Mouse (Mus musculus): ENCODE data around the gene Arhgef7. TPM values are rescaled to one million over a fixed set of nuclear protein-coding genes. Genes with fewer than 3 reads are reported as not detected.
A peak's percentile ranks its signal among the peaks of the same experiment; 100 is the strongest.

Gene Arhgef7
- polyA plus RNA-seq, 1 experiment from 2014 or later = 9.2 TPM

GRCm38 (mm10) chr8:11776451-11777180 is 49.1 kb downstream of the Arhgef7 start:
- peaks cover 38% of the 10 kb centered on the region for H3K4me1 ChIP-seq (ENCODE audit: insufficient read depth)
- H3K4me2 ChIP-seq (ENCODE audit: low read depth, low read length) = no peak overlapping the region

GRCm38 (mm10) chr8:11777201-11777600 is 49.7 kb downstream of the Arhgef7 start:
- TF ChIP-seq CTCF (IDR thresholded peaks at IDR 0.05; ENCODE audit: low read depth) (no peak), EP300 (IDR thresholded peaks at IDR 0.05; ENCODE audit: low read depth) (no peak)
- peak; percentile 26; the same call in 1 of the 2 replicates for ATAC-seq
- 70% methylated on average over 10 of the region's 10 CpGs for WGBS (ENCODE audit: insufficient replicate concordance)

More at GRCm38 (mm10) chr8:11776451-11777180, 49.1 kb downstream of the Arhgef7 start:
- ATAC-seq = no peak
- H3K27me3 ChIP-seq (ENCODE audit: insufficient read depth, low read length) = no peaks in the 10 kb centered on the region
- H3K36me3 ChIP-seq (replicated peaks; ENCODE audit: insufficient read depth, low read length) = peaks cover 3% of the 10 kb centered on the region
- no peak overlapping the region for H3K4me3 ChIP-seq (ENCODE audit: low read depth, low read length)
- no peak overlapping the region for H3K9ac ChIP-seq (replicated peaks)
- 79% methylated on average over 8 of the region's 8 CpGs for WGBS (ENCODE audit: insufficient replicate concordance)
- DNase-seq = no peak
- no peaks in the 10 kb centered on the region for H3K9me3 ChIP-seq (ENCODE audit: low read length)
- no peak overlapping the region for H3K27ac ChIP-seq (ENCODE audit: low read depth)
- TF ChIP-seq EP300 (IDR thresholded peaks at IDR 0.05; ENCODE audit: low read depth) (no peak), CTCF (IDR thresholded peaks at IDR 0.05; ENCODE audit: low read depth) (no peak)

GRCm38 (mm10) chr8:11778646-11779433 is 51.3 kb downstream of the Arhgef7 start:
- peaks cover 37% of the 10 kb centered on the region for H3K4me1 ChIP-seq (ENCODE audit: insufficient read depth)
- peak overlapping the region; percentile 59 for H3K27ac ChIP-seq (ENCODE audit: low read depth)
- H3K27me3 ChIP-seq (ENCODE audit: insufficient read depth, low read length) = no peaks in the 10 kb centered on the region
- DNase-seq (no peak), ATAC-seq (no peak)
- H3K9ac ChIP-seq (replicated peaks) = no peak overlapping the region
- TF ChIP-seq EP300 (IDR thresholded peaks at IDR 0.05; ENCODE audit: low read depth) (no peak), CTCF (IDR thresholded peaks at IDR 0.05; ENCODE audit: low read depth) (no peak)
- peak overlapping the region; percentile 2; the same call in 1 of the 2 replicates for H3K4me3 ChIP-seq (ENCODE audit: low read depth, low read length)
- H3K9me3 ChIP-seq (ENCODE audit: low read length) = no peaks in the 10 kb centered on the region
- H3K36me3 ChIP-seq (replicated peaks; ENCODE audit: insufficient read depth, low read length) = peaks cover 17% of the 10 kb centered on the region
- 66% methylated on average over 8 of the region's 8 CpGs for WGBS (ENCODE audit: insufficient replicate concordance)
- no peak overlapping the region for H3K4me2 ChIP-seq (ENCODE audit: low read depth, low read length)

More at GRCm38 (mm10) chr8:11777201-11777600, 49.7 kb downstream of the Arhgef7 start:
- Histone ChIP-seq H3K4me2 (ENCODE audit: low read depth, low read length) (no peak overlapping the region), H3K36me3 (replicated peaks; ENCODE audit: insufficient read depth, low read length) (peaks cover 3% of the 10 kb centered on the region; the same call in 1 of the 2 replicates), H3K4me3 (ENCODE audit: low read depth, low read length) (no peak overlapping the region), H3K27ac (ENCODE audit: low read depth) (no peak overlapping the region), H3K9ac (replicated peaks) (no peak overlapping the region), H3K9me3 (ENCODE audit: low read length) (no peaks in the 10 kb centered on the region), H3K4me1 (ENCODE audit: insufficient read depth) (peaks cover 38% of the 10 kb centered on the region), H3K27me3 (ENCODE audit: insufficient read depth, low read length) (no peaks in the 10 kb centered on the region)
- DNase-seq = no peak

GRCm38 (mm10) chr8:11779844-11780634 is 52.5 kb downstream of the Arhgef7 start:
- Histone ChIP-seq H3K27me3 (ENCODE audit: insufficient read depth, low read length) (no peaks in the 10 kb centered on the region), H3K4me2 (ENCODE audit: low read depth, low read length) (peak overlapping the region; percentile 29), H3K36me3 (replicated peaks; ENCODE audit: insufficient read depth, low read length) (peaks cover 19% of the 10 kb centered on the region), H3K9me3 (ENCODE audit: low read length) (no peaks in the 10 kb centered on the region), H3K27ac (ENCODE audit: low read depth) (peak overlapping the region; percentile 59), H3K4me3 (ENCODE audit: low read depth, low read length) (peak overlapping the region; percentile 2), H3K9ac (replicated peaks) (no peak overlapping the region; the same call in 1 of the 2 replicates), H3K4me1 (ENCODE audit: insufficient read depth) (peaks cover 25% of the 10 kb centered on the region)
- ATAC-seq (peak; percentile 43; the same call in 1 of the 2 replicates), DNase-seq (no peak)
- no peak for TF ChIP-seq EP300 (IDR thresholded peaks at IDR 0.05; ENCODE audit: low read depth)
- TF ChIP-seq CTCF (IDR thresholded peaks at IDR 0.05; ENCODE audit: low read depth) = no peak
- WGBS (ENCODE audit: insufficient replicate concordance) = 50% methylated on average over 10 of the region's 10 CpGs

GRCm38 (mm10) chr8:11780641-11781040 is 53.1 kb downstream of the Arhgef7 start:
- no peak for ATAC-seq
- 71% methylated on average over 4 of the region's 4 CpGs for WGBS (ENCODE audit: insufficient replicate concordance)
- H3K4me3 ChIP-seq (ENCODE audit: low read depth, low read length) = peak overlapping the region; percentile 2; the same call in 1 of the 2 replicates

More at GRCm38 (mm10) chr8:11780641-11781040, 53.1 kb downstream of the Arhgef7 start:
- no peak for DNase-seq
- Histone ChIP-seq H3K27ac (ENCODE audit: low read depth) (no peak overlapping the region), H3K9ac (replicated peaks) (no peak overlapping the region), H3K4me2 (ENCODE audit: low read depth, low read length) (peak overlapping the region; percentile 29), H3K4me1 (ENCODE audit: insufficient read depth) (peaks cover 19% of the 10 kb centered on the region), H3K27me3 (ENCODE audit: insufficient read depth, low read length) (no peaks in the 10 kb centered on the region), H3K9me3 (ENCODE audit: low read length) (no peaks in the 10 kb centered on the region), H3K36me3 (replicated peaks; ENCODE audit: insufficient read depth, low read length) (peaks cover 22% of the 10 kb centered on the region)
- TF ChIP-seq EP300 (IDR thresholded peaks at IDR 0.05; ENCODE audit: low read depth) (no peak), CTCF (IDR thresholded peaks at IDR 0.05; ENCODE audit: low read depth) (no peak)
